Mouse (Mus musculus): ENCODE measurements around the gene Pxmp2. TPM values are rescaled to one million over a fixed set of nuclear protein-coding genes. Genes with fewer than 3 reads are reported as not detected.
A peak's percentile ranks its signal among the peaks of the same experiment; 100 is the strongest.

The Pxmp2 gene
- 9.7 and 11.0 TPM in 2 replicates for polyA plus RNA-seq (2016; fragmentation: Nextera tagmentation; extraction: Ambion mirVana)

GRCm38 (mm10) chr5:110285770-110286445 is at the start of gene Pxmp2, which contains the start of gene Pole:
TSS of gene Pxmp2 (minus strand) at chr5:110286186.
TSS of gene Pole (plus strand) at chr5:110286306.
- H3K27ac ChIP-seq = peak within 1 kb of the TSS; percentile 67

DNA sequence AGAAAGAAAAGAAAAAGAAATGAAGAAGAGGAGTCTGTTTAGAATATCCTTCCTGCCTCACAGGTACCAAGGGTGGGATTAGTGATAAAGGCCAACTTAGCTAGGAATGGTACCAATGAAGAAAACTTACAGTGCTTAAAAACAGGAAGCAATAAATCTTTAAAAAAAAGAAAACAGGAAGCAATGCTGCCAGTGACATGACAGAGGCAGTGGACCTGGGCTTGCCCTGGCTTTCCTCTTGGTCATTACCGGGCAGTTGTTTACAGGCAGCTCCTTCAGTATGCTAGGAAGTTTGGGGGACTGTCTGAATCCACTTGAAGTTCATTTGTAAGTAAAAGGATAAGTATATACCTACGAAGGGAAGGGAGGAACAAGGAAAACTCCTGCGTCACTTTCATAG is 44.5 kb upstream of the Pxmp2 start:
- Histone ChIP-seq H3K4me3 (replicated peaks) (no peak overlapping the region), H3K36me3 (peaks cover 91% of the 10 kb centered on the region), H3K9me3 (no peaks in the 10 kb centered on the region), H3K27ac (no peak overlapping the region), H3K4me1 (replicated peaks) (no peaks in the 10 kb centered on the region), H3K4me2 (no peak overlapping the region), H3K27me3 (no peaks in the 10 kb centered on the region), H3K9ac (replicated peaks) (no peak overlapping the region)
- ATAC-seq (ENCODE audit: insufficient number of reproducible peaks, insufficient read depth, low FRiP score, low TSS enrichment, low read depth) = no peak
- WGBS = 75% methylated on average over 3 of the region's 3 CpGs

More at GRCm38 (mm10) chr5:110285770-110286445, at the start of gene Pxmp2, which contains the start of gene Pole:
- Histone ChIP-seq H3K9ac (replicated peaks) (peak within 1 kb of the TSS; percentile 91), H3K4me3 (replicated peaks) (peak within 1 kb of the TSS; percentile 81), H3K4me2 (peak within 1 kb of the TSS; percentile 92), H3K27me3 (peaks cover 23% of the 10 kb centered on the region), H3K4me1 (replicated peaks) (peaks cover 16% of the 10 kb centered on the region), H3K9me3 (no peaks in the 10 kb centered on the region), H3K36me3 (peaks cover 19% of the 10 kb centered on the region)
- under 1% methylated on average over 59 of the region's 64 CpGs for WGBS
- peak; percentile 98 for ATAC-seq (ENCODE audit: insufficient number of reproducible peaks, insufficient read depth, low FRiP score, low TSS enrichment, low read depth)

GRCm38 (mm10) chr5:110313127-110313526 is 27.1 kb upstream of the Pxmp2 start:
- H3K4me3 ChIP-seq (replicated peaks) = no peak overlapping the region
- H3K4me2 ChIP-seq = no peak overlapping the region
- H3K27ac ChIP-seq = no peak overlapping the region
- WGBS = 91% methylated on average over 3 of the region's 3 CpGs
- peaks cover 87% of the 10 kb centered on the region for H3K36me3 ChIP-seq
- no peaks in the 10 kb centered on the region for H3K4me1 ChIP-seq (replicated peaks)
- ATAC-seq (ENCODE audit: insufficient number of reproducible peaks, insufficient read depth, low FRiP score, low TSS enrichment, low read depth) = no peak
- H3K27me3 ChIP-seq = no peaks in the 10 kb centered on the region
- H3K9ac ChIP-seq (replicated peaks) = no peak overlapping the region
- no peaks in the 10 kb centered on the region for H3K9me3 ChIP-seq

DNA sequence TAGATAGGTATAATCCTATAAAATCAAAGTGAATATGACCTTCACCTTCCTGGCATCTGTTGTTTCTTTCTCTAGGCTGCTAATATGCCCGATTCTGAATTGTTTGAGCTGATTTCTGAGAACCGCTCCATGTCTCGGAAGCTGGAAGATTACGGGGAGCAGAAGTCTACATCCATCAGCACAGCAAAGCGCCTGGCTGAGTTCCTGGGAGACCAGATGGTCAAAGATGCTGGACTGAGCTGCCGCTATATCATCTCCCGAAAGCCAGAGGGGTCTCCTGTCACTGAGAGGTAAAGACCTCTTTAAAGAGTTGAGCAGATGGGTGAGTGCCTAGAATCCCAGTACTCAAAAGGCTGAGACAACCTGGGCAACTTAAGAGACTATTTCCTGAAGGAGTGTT is 22.9 kb upstream of the Pxmp2 start:
- Histone ChIP-seq H3K4me3 (replicated peaks) (no peak overlapping the region), H3K27me3 (no peaks in the 10 kb centered on the region), H3K9ac (replicated peaks) (no peak overlapping the region), H3K9me3 (no peaks in the 10 kb centered on the region), H3K4me2 (no peak overlapping the region), H3K27ac (no peak overlapping the region), H3K4me1 (replicated peaks) (no peaks in the 10 kb centered on the region), H3K36me3 (peaks cover 94% of the 10 kb centered on the region)
- ATAC-seq (ENCODE audit: insufficient number of reproducible peaks, insufficient read depth, low FRiP score, low TSS enrichment, low read depth) = no peak
- WGBS = 95% methylated on average over 7 of the region's 7 CpGs

GRCm38 (mm10) chr5:110300591-110300990 is 14.6 kb upstream of the Pxmp2 start:
- H3K4me2 ChIP-seq = no peak overlapping the region
- no peak overlapping the region for H3K9ac ChIP-seq (replicated peaks)
- H3K27ac ChIP-seq = no peak overlapping the region
- peaks cover 98% of the 10 kb centered on the region for H3K36me3 ChIP-seq
- no peaks in the 10 kb centered on the region for H3K4me1 ChIP-seq (replicated peaks)
- 92% methylated on average over 2 of the region's 2 CpGs for WGBS
- no peak for ATAC-seq (ENCODE audit: insufficient number of reproducible peaks, insufficient read depth, low FRiP score, low TSS enrichment, low read depth)
- no peak overlapping the region for H3K4me3 ChIP-seq (replicated peaks)
- no peaks in the 10 kb centered on the region for H3K27me3 ChIP-seq
- H3K9me3 ChIP-seq = no peaks in the 10 kb centered on the region

GRCm38 (mm10) chr5:110296637-110297036 is 10.7 kb upstream of the Pxmp2 start:
- no peaks in the 10 kb centered on the region for H3K27me3 ChIP-seq
- no peak overlapping the region for H3K27ac ChIP-seq
- no peak overlapping the region for H3K4me3 ChIP-seq (replicated peaks)
- no peak overlapping the region for H3K4me2 ChIP-seq
- peaks cover 93% of the 10 kb centered on the region for H3K36me3 ChIP-seq
- H3K9me3 ChIP-seq = no peaks in the 10 kb centered on the region
- WGBS = 100% methylated on average over 1 of the region's 1 CpGs
- no peak overlapping the region for H3K9ac ChIP-seq (replicated peaks)
- ATAC-seq (ENCODE audit: insufficient number of reproducible peaks, insufficient read depth, low FRiP score, low TSS enrichment, low read depth) = no peak
- no peaks in the 10 kb centered on the region for H3K4me1 ChIP-seq (replicated peaks)

DNA sequence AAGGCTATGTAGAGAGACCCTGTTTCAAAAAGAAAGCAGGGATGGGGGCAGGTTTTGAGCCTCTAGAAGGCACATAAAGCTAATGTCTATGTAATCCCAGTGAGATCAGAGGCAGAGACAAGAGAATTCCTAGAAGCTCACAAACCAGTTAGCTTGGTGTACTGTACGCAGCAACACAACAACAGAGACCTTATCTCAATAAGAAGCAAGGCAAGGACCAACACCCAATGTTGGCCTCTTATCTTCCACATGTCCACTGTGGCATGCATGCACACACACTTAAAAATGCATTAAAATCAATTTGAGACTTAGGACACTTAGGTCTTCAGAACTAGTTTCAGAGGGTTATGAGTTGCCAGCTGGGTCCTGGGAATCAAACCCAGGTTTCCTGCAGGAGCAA is 5.7 kb upstream of the Pxmp2 start:
- H3K27ac ChIP-seq = no peak overlapping the region
- no peak overlapping the region for H3K4me3 ChIP-seq (replicated peaks)
- peaks cover 8% of the 10 kb centered on the region for H3K4me1 ChIP-seq (replicated peaks)
- peaks cover 71% of the 10 kb centered on the region for H3K36me3 ChIP-seq
- no peak for ATAC-seq (ENCODE audit: insufficient number of reproducible peaks, insufficient read depth, low FRiP score, low TSS enrichment, low read depth)
- H3K9ac ChIP-seq (replicated peaks) = no peak overlapping the region
- no peak overlapping the region for H3K4me2 ChIP-seq
- no peaks in the 10 kb centered on the region for H3K9me3 ChIP-seq
- WGBS = 97% methylated on average over 1 of the region's 1 CpGs
- H3K27me3 ChIP-seq = no peaks in the 10 kb centered on the region

- Histone ChIP-seq H3K36me3 (peaks cover 30% of the 10 kb centered on the region), H3K9me3 (no peaks in the 10 kb centered on the region), H3K27ac (no peak overlapping the region), H3K4me2 (peak overlapping the region; percentile 92), H3K9ac (replicated peaks) (peak overlapping the region; percentile 91; the same call in 1 of the 2 replicates), H3K27me3 (peaks cover 23% of the 10 kb centered on the region), H3K4me1 (replicated peaks) (peaks cover 16% of the 10 kb centered on the region), H3K4me3 (replicated peaks) (peak overlapping the region; percentile 81)
- 69% methylated on average over 2 of the region's 2 CpGs for WGBS
- no peak for ATAC-seq (ENCODE audit: insufficient number of reproducible peaks, insufficient read depth, low FRiP score, low TSS enrichment, low read depth)
Measured at GRCm38 (mm10) chr5:110287084-110287475, 1.1 kb upstream of the Pxmp2 start.

GRCm38 (mm10) chr5:110286446-110287083 is 579 bp upstream of the Pxmp2 start:
- ATAC-seq (ENCODE audit: insufficient number of reproducible peaks, insufficient read depth, low FRiP score, low TSS enrichment, low read depth) = peak; percentile 76
- WGBS = 3% methylated on average over 31 of the region's 31 CpGs
- Histone ChIP-seq H3K4me3 (replicated peaks) (peak overlapping the region; percentile 81), H3K9ac (replicated peaks) (peak overlapping the region; percentile 91), H3K27me3 (peaks cover 23% of the 10 kb centered on the region), H3K36me3 (peaks cover 25% of the 10 kb centered on the region), H3K4me2 (peak overlapping the region; percentile 92), H3K4me1 (replicated peaks) (peaks cover 16% of the 10 kb centered on the region), H3K27ac (peak overlapping the region; percentile 67), H3K9me3 (no peaks in the 10 kb centered on the region)

DNA sequence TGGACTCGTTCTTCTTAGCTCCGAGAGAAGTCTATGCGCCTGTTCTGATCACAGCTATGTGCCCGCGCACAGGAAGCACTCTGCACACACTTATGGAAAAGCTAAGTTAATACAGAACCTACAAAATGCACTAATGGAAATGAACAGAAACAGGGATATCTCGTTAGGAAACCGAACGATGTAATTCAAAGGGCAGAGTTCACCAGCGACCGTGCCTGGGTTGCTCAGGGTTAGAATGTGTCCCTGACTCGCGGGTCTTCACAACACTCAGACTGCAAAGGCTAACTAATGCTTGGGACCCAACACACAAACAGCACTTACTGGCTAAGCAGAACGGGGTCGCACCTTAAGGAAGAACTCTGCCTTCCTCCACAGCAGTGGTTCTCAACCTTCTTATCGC is 830 bp downstream of the Pxmp2 start:
- 9% methylated on average over 15 of the region's 15 CpGs for WGBS
- Histone ChIP-seq H3K9me3 (no peaks in the 10 kb centered on the region), H3K4me3 (replicated peaks) (peak overlapping the region; percentile 81), H3K9ac (replicated peaks) (0 out of 2 replicates have a peak overlapping the region, but pooled peaks have one; percentile 91), H3K27me3 (peaks cover 23% of the 10 kb centered on the region), H3K36me3 (peaks cover 11% of the 10 kb centered on the region), H3K4me1 (replicated peaks) (peaks cover 16% of the 10 kb centered on the region), H3K27ac (no peak overlapping the region), H3K4me2 (peak overlapping the region; percentile 92)
- ATAC-seq (ENCODE audit: insufficient number of reproducible peaks, insufficient read depth, low FRiP score, low TSS enrichment, low read depth) = no peak

- Histone ChIP-seq H3K4me1 (replicated peaks) (peaks cover 16% of the 10 kb centered on the region), H3K4me3 (replicated peaks) (no peak overlapping the region), H3K27me3 (peaks cover 23% of the 10 kb centered on the region), H3K36me3 (peaks cover 5% of the 10 kb centered on the region), H3K9ac (replicated peaks) (no peak overlapping the region), H3K27ac (no peak overlapping the region), H3K9me3 (no peaks in the 10 kb centered on the region), H3K4me2 (peak overlapping the region; percentile 92)
- no peak for ATAC-seq (ENCODE audit: insufficient number of reproducible peaks, insufficient read depth, low FRiP score, low TSS enrichment, low read depth)
- 10% methylated on average over 4 of the region's 4 CpGs for WGBS
Measured at GRCm38 (mm10) chr5:110284536-110284935, 1.4 kb downstream of the Pxmp2 start.
